Mouse (Mus musculus) 416B (cell line): Measurements from ENCODE around the gene Strip1.
A peak's percentile ranks its signal among the peaks of the same experiment; 100 is the strongest.
"Not testable (repeated sequence)": the region's sequence is repeated elsewhere in the genome, so short reads cannot be mapped to it uniquely, and the experiment has no call there.

ENCODE experiments used
- DNase-seq: peaks from one replicate; pipeline ENCODE4 v3.0.0; 2011; ENCODE audit warnings: low read depth

The Strip1 gene

DNA sequence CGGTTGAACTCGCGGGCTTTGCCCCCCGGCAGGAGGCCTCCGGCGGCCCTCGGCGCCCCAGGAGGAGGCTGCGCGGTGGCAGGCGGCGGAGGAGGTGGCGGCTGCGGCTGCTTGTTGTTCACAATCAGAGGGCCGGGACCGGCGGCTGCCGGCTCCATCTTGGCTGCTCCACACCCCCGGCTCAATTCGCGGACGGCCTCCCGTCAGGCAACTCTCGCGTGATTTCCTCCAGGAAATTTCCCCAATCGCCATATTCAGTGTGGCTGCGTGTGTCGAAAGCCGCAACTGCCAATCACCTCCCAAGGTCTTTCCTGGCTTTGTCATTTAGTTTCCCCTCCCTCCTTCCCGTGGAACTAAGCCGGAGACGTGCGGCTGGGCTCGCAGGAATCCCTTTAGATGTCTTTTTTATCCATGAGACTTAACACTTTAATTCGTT lies at the start of gene Strip1:
Gene Strip1, minus strand, starts transcription at position 172 of the 436 bp plus-strand sequence.
- peak; percentile 96 for DNase-seq

DNA sequence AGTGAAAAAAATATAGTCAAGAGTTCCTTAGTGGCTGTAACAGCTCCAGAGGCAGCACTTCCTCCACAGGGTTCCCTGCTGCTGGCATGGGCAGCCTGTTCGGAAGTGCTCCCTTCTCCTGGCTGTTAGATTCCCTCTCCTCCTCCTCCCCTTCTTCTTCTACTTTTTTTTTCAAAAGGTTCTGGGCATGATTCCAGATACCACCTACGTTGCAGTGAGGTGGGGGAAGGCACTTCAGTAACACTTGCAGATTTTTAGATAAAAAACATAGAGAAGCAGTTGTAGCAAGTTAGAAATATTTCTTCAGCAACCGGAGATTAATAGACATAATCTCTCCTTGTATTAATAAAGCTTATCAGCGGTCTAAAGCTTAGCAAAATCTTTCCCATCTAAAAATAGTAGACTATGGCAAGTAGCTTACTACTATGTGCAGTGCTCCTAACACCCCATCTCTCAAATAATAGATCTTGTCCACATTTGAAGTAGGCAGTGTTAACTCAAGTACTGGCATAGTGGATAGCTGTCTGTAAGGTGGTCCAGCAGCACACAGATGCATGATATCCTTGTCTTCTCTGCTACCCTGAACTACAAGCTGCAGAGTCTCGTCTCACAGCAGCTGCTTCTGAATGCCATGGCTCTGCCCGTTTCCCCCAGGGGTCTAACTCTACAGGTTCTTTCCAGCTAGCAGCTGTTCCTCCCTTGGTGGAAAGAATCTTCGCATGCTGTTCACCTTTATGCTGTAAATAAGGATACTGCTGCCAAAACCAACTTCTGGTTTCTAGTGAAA lies 49.5 kb upstream of the Strip1 start:
- DNase-seq: peak; percentile 54

DNA sequence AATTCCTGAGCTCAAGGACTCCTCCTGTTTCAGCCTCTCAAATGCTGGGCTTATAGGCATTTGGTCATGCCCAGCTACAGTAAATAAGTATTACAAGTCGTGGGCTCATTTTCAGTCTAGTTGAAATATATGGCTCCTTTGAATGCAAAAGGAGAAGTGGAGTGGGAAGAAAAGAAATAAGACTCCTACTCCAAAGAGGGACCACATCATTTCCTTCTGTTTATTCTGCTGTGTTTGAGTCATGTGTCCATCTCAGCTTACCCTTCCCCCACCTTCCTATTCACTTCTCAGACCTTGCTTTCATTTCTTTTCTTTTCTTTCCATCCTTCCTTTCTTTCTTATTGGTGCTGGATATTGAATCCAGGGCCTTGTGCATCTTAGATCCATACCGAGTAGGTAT lies 40.0 kb upstream of the Strip1 start:
- peak; percentile 61 for DNase-seq

DNA sequence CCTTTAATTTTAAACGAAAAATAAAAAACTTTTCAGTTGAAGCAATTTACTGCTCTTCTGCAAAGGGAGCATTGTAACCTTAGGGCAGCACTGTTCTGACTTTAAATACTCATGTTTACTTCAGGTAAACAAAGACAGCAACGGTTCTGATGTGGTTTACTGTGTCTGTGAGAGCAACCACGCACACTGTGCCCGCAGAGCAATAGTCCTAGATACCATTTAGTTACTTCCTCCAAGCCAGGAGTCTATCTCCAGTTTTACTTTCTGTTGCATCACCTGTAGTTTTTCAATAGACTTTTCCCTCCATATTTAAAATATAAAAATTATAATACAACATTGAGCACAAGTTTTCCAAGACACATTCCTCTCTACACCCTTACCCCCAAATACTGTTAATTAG lies 39.0 kb upstream of the Strip1 start:
- DNase-seq: no peak

DNA sequence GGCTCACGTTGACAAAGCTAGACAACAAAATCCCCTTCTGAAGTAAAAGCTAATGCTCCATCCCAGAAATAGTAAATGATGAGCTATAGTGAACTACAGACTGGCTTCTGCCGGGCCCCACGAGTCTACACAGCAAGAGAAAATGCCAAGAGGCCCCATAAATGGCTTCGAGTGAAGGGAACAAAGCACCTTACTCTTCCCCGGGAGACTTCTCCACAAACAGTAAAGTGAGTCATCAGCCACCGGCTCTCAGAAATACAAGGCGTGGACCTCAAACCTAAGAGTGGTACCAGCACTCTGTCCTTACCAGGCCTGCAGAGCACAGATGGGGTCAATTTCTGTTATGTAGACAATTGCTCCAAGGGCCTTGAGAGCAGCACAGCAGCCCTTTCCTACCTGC lies 37.3 kb upstream of the Strip1 start:
- no peak for DNase-seq

DNA sequence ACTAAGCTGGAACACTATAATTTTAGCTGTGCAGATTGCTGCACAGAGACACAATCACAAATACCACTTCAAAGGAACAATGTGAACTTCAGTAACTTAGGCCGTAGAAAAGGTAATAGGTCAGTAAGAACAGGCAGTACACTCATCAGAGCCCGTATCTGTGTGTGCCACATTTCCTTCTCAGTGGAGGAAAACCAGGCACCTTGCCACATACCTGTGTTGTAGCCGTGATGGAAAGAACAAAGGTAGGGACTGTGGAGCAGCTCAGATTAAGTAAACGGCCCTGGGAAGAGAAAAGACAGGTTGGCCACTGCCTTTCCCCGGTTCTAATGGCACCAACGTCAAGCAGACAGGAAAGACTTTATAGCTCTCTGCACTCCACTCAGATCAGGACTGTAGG lies 35.9 kb upstream of the Strip1 start:
- DNase-seq: no peak

DNA sequence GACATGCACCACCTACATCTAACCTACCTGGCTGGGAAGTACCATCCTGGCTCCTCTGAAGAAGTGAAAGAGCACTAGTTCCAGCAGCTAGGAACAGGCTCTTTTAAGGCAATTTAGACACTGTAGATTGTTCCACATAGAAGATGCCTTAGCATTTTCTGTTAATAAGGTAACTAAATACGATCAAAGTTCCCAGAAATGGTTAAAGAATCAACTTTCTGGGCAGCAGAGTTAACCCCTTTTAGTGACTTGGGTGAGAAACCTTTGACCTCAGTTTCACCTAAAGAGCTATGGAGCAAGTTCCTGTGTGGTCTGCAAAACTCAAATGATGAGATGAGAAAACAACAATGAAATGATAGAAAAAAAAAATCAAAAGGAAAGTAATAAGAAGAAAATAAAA lies 33.1 kb upstream of the Strip1 start:
- DNase-seq: no peak

DNA sequence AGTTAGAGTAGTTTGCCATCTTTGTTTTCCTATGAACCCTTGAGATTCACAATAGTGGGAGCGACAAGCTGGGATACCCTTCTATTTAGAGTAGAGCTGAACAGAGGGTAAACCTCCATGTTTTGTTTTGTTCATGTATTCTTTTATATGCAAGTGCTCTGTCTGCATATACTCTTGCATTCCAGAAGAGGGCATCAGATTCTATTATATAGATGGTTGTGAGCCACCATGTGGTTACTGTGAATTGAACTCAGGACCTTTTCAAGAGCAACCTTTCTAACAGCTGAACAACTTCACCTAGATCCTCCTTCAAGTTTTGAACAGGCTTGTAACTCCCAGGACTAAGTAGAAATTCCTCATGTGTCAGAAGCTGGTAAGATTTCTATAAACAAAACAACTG lies 27.5 kb upstream of the Strip1 start:
- DNase-seq: peak; percentile 58

DNA sequence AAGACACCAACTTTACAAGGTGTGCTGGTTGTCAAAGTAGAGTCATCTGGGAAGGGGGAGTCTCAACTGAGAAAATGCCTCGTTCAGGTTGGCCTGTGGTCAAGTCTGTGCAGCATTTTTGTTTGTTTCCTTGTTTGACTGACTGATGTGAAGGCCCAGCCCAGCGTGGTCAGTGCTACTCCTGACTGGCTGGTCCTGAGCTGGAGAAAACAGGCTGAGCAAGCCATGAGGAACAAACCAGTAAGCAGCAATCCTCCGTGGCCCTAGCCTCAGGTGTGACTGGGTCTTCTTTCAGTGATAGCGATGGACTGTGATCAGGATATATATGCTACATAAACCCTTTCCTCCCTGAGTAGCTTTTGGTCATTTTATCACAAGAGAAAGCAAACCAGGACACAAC lies 25.4 kb upstream of the Strip1 start:
- no peak for DNase-seq

DNA sequence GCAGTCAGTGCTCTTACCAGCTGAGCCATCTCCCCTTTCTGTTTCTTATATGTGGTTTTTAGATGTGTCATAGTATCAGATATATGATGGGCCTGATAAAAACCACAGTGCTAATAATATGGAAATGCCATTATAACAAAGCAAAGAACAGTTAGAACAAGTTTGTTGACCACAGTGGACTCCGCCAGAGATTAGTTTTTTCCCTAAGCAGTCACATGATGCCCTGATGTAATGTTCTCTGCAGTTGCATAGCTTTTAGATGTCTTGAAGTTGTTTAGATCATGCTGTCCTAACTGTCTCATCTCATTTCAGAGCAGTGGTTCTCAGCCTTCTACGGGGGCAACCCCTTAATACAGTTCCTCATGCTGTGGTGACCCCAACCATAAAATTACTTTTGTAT lies 24.7 kb upstream of the Strip1 start:
- DNase-seq: peak; percentile 75

DNA sequence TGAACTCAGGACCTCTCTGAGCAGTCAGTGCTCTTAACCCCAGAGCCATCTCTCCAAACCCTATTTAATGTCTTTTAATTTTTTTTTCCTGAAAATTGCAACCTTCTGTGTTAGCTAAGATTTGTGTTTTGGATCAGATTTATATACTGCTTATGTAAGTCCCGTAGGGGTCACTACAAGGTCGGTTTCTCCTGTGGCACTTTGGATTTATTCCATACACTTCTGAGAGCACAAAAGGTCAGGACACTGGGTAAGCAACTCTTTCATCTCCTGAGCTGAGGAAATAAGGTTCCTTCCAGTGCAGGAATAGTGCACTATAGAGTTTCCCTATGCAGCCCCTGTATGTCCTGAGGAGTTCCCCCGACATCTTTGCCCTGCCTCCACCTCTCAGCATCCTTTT lies 24.0 kb upstream of the Strip1 start:
- DNase-seq: no peak

DNA sequence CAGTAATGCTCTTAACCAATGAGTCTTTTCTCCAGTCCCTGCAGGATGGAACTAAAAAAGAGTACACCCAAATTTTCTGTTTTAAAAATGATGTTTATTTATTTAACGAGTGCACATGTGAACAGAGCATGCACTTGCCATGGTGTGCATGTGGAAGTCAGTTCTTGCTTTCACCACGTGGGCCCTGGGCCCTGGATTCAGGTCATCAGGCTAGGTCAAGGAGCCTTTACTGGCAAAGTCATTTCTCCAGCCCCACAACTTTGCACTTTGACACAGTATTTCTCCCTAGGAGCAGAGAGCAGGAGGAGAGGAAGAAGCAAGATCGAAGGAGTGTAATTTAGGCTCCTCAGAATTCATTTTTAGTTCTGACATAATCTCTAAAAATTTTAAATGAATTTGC lies 23.4 kb upstream of the Strip1 start:
- no peak for DNase-seq

DNA sequence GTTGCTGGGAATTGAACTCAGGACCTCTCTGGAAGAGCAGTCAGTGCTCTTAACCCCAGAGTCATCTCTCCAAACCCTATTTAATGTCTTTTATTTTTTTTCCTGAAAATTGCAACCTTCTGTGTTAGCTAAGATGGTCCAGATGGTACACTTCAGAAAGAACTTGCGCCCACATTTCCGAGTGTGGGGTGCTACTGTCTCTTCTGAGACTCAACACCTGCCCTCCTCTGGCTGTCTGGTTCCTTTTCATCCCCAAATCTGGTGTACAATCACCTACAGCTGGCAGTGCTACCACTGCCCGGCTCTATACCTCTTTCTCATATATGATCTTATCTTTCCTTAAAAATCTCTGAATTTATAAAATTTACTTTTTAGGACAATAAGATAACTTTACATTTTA lies 21.5 kb upstream of the Strip1 start:
- no peak for DNase-seq

DNA sequence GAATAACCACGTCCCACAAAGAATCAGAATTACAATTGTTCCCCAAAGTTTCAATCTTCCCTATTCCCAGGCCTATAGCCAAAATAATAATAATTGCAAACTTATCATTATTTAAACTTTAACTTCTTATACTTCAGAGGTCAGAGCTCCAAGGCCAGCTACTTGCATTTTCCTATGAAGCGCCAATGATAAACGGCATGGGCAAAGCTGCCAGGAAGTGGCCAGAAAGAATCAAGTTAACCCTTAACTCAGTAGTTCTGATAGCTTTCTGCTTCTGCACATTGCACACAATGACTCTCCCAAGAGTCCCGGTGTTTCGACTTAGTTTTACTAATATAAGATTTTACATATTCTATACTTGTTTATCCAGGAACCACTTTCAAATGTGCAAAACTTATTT lies 18.8 kb upstream of the Strip1 start:
- DNase-seq: not testable (repeated sequence)

DNA sequence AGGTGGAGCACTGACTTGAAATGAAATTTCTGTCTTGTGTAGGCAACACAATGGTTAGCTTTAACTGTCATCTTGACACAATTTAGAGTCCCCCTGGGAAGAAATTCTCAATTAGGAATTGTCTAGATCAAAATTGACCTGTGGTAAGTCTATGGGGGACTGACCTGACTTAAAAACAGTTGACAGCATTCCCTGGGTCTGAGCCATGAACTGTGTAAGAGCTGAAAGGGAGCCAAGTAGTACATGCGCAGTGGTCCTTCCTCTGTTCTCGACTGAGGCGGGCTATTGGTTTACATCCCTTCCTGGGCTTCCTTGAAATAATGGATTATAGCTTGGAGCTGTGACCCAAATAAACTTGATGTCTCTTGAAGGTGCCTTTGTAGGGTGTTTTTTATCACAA lies 15.5 kb upstream of the Strip1 start:
- no peak for DNase-seq

DNA sequence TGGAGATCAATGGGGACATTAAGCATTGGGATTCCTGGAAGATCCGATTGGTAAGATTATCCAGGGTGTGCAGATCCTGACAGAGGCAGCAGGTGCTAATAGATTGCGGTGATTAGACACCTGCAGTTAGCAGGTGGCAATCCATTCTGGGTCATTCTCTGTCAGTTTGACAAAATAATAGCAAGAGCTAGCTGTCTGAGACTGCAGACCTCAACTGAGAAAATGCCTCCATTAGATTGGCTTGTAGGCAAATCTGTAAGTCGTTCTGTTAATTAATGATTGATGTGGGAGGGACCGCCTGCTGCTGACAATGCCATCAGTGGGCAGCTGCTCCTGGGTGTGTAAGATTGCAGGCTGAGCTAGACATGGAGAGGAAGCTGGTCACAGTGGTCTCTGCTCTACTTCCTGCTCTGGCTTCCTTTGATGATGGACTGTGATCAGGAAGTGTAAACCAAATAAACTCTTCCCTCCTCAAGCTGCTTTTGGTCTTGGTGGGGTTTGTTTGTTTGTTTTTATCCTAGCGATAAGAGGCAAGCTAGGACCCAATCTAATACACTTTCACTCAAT lies 6.2 kb upstream of the Strip1 start:
- peak; percentile 67 for DNase-seq

DNA sequence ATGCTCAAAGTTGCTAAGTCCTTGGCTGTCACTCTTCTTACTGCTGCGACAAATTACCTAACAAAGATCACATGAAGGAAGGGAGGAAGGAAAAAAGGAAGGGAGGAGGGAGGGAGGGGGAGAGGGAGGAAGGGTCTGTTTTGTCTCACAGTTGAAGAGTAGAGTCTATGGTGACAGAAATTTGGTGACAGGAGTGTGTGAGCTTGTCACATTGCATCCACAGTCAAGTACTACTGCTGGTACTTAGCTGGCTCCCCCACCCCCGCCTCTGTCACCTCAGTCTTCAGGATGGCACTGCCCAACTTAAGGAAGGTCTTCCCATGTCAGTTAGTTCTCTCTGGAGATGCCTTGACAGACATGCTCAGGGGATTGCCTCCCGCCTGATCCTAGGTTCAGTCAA lies 4.7 kb upstream of the Strip1 start:
- no peak for DNase-seq

DNA sequence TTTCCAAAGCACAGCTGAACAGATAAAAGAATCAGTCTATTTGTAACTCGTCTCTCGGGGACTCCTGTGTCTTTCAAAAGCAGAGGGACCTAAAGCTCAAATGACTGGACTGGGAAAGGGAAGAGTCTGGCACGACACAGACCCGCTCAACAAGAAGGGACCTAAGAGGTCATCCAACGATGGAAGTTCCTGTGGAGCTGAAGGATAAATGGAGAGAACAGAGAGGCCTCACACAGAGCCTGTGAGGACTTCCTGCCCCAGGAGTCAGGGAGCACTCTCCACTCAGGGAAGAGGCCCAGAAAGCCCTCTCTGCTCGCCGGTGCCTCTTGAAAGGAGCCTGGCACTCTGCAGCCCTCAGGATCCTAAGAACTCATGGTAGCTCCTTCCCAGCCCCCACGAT lies 4.3 kb upstream of the Strip1 start:
- no peak for DNase-seq

DNA sequence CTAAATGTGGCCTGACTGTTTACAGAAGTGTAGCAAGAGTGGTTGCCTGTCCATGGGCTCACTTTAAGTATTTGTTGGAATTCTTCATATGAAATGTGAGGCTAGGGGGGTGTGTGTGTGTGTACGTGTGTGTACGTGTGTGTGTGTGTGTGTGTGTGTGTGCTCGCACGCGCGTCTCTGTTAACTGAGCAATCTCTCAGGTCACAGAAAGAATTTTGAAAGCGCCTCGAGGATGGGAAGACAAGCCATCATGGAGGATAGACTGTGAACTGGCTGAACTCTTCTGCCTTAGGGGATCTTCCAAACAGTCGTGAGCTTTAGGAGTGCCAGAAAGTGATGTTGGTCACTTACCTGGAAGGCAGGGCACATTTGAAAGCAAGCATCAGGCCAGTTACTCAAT lies 2.4 kb upstream of the Strip1 start:
- DNase-seq: no peak

DNA sequence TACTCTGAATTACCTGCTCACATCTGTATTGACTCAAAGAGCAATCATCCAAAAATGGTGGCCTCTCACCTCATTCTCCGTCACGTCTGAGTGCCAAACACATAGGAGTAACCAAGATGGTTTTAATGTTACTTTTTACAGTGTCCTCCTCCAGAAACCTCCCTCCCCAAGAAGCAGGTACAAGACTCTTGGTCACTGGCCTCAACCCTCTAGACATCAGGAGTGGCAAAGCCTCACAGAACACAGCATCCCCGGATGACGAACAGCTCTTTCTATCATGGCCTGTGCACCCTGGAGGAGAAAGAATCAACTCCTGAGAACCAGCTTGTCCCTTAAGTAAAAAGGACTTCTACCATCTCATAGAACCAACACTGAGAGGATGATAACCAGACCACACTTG lies 1.3 kb upstream of the Strip1 start:
- no peak for DNase-seq

DNA sequence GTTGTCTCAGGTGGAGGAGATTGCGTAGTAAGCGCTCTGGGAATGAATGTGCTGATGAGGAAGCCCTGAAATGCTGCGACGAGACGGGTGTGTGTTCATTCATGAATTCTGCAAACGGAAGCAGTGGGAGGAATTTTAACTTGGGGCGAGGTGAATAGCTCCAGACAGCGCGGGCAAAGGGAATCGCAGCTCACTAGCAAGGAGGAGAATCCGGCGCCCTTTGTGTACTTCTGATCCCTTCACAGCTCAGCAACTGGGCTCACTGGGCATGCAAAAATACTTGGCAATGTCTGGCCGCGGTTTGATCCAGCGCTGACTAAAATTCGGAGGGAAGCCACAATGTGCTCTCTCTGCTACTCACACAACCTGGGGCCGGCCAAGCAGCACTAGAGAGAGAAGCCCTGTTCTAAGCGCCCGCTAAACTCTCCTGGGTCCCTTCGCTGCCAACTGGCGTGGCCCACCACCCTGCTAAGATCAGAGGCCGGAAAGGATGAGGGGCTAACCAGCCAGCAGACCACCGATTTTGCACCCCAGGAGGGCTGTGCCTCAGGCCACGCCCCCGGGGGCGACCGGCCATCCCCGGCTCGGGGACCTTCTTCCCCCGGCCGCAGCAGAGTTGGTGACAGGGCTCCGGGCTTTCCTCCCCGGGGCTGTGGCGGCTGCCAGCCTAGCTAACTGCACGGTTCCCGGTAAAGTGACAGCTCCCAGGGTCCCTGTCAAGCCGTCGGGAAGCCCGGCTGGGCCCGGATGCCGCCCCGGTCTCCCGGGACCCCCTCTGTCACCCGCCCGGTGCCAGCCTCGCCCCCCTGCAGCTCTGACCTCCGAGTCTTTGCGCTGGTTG lies 592 bp downstream of the Strip1 start, which contains the start of gene Gm10961:
Gene Gm10961, plus strand, starts transcription at position 641 of the 841 bp plus-strand sequence.
- peak; percentile 48 for DNase-seq

DNA sequence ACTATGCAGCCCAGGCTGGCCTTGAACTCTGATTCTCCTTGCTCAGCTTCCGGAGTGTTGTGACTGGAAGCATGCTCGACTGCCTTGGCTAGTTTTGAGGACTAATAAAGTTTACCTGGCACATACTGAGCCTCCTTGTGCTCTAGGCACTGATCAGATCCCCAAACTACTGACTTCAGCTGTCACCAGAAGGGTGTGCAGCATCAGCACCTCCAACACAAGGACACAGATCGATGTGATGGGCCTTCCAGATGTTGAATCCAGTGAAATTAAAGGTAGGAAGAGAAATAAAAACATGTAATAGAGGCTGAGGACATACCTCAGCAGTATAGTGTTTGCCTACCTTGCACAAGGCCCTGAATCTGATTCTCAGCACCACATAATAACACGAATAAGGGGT lies 2.1 kb downstream of the Strip1 start:
- DNase-seq: no peak

DNA sequence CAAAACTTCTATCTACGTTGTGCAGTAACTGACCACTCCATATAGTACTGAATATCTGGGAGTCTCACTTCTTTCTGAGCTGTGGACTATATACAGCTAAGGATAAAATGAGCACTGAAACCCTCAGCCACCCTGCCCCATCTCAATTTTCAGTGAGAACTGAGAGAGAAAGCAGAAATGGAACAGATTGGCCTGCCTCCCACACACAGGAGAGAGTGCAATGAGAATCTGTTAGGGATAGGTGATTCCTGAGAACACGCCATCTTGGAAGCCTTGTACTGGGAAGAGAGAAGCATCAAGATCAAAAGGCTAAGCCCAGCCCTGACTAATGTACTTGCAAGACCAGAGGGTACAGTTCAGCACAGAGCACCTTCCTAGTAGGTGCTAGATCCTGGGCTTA lies 2.9 kb downstream of the Strip1 start:
- DNase-seq: no peak
